Mouse (Mus musculus) heart, postnatal 0 days (tissue): ENCODE measurements around the gene Zfp12. TPM values are rescaled to one million over a fixed set of nuclear protein-coding genes. Genes with fewer than 3 reads are reported as not detected.

Source experiments
- ATAC-seq: fragments of 200-750 bp; cut with Nextera tagmentation; 2 replicates; pipeline ENCODE4 v1.8.0; 2017; ENCODE audit warnings: low read depth, moderate number of reproducible peaks, moderate library complexity; ENCODE audit not compliant: insufficient read depth
- DNase-seq: peaks from one replicate; pipeline ENCODE4 v3.0.0-alpha.2; 2016; ENCODE audit warnings: low spot score
- H3K27ac ChIP-seq: fragments of 300-500 bp; sonication (generic); 2 replicates; pipeline ENCODE4 v1.5.1; 2014; ENCODE audit warnings: low read depth, mild to moderate bottlenecking
- H3K27me3 ChIP-seq: fragments of 300-500 bp; sonication (generic); 2 replicates; pipeline ENCODE4 v1.6.1; 2014; ENCODE audit warnings: low read length, mixed read lengths; ENCODE audit not compliant: control insufficient read depth, insufficient read depth
- H3K36me3 ChIP-seq: fragments of 300-500 bp; sonication (generic); replicated peaks from 2 replicates; pipeline ENCODE4 v1.6.1; 2014; ENCODE audit warnings: low read length, mixed read lengths; ENCODE audit not compliant: control insufficient read depth, insufficient read depth
- H3K4me1 ChIP-seq: fragments of 300-500 bp; sonication (generic); 2 replicates; pipeline ENCODE4 v1.6.1; 2014; ENCODE audit warnings: antibody characterized with exemption; ENCODE audit not compliant: control insufficient read depth, insufficient read depth
- H3K4me2 ChIP-seq: fragments of 300-500 bp; sonication (generic); 2 replicates; pipeline ENCODE4 v1.6.1; 2014; ENCODE audit warnings: low read depth, mild to moderate bottlenecking, low read length, moderate library complexity
- H3K4me3 ChIP-seq: fragments of 300-500 bp; sonication (generic); 2 replicates; pipeline ENCODE4 v1.5.1; 2014; ENCODE audit warnings: low read depth, low read length
- H3K9ac ChIP-seq: fragments of 300-500 bp; sonication (generic); replicated peaks from 2 replicates; pipeline ENCODE4 v1.6.1; 2014; ENCODE audit warnings: low read depth, low read length, mixed read lengths
- H3K9me3 ChIP-seq: fragments of 300-500 bp; sonication (generic); replicated peaks from 2 replicates; pipeline ENCODE4 v1.6.1; 2016; ENCODE audit warnings: low read length; ENCODE audit not compliant: control insufficient read depth
- CTCF ChIP-seq: IDR thresholded peaks from 2 replicates; pipeline ENCODE4 v1.5.1; 2016; ENCODE audit warnings: antibody characterized with exemption, control low read depth, low read depth
- EP300 ChIP-seq: IDR thresholded peaks from 2 replicates; pipeline ENCODE4 v1.6.1; 2016; ENCODE audit warnings: antibody characterized with exemption, low read depth
- WGBS: fragments of 180-500 bp; shearing (Covaris S2); extraction: QIAGEN DNeasy Blood & Tissue Kit; methylation state at CpG from one replicate; pipeline ENCODE4 v1.1.7; 2014; 5-methylcytosine and 5-hydroxymethylcytosine counted together
- polyA plus RNA-seq: library from polyadenylated mRNA; unstranded; fragments of >200 nt; fragmentation: Nextera tagmentation; extraction: Ambion mirVana; gene quantifications from 2 replicates; pipeline ENCODE4 v1.2.1, GENCODE M21; 2015
- total RNA-seq: library from RNA; depleted of rRNA; stranded (reverse); fragments of >200 nt; gene quantifications from 2 replicates; pipeline ENCODE4 v1.2.3, GENCODE M21; 2014; ENCODE audit warnings: low replicate concordance

Gene Zfp12
- total and polyA plus RNA-seq, 2 experiments from 2014 or later, result 3.6 to 7.8 TPM

DNA sequence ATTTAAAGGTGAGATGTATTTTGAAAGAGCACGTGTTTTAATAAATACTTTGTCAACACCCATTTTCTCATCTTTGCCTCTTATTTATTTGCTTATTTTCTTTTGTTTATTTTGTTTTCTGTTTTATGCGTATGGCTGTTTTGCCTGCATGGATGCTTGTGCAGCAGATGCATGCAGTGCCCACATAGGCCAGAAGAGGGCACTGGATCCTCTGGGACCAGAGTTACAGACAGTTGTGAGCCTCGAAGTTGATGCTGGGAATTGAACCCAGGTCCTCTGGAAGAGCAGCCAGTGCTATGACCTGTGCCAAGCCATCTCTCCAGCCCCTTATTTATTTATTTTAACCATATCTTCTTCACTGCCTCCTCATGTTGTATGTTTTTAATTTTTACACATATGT, 29.9 kb upstream of the Zfp12 start:
- Histone ChIP-seq H3K9ac (no peak overlapping the region), H3K27me3 (no peaks in the 10 kb centered on the region), H3K36me3 (no peaks in the 10 kb centered on the region), H3K4me3 (no peak overlapping the region), H3K4me1 (no peaks in the 10 kb centered on the region), H3K27ac (no peak overlapping the region), H3K4me2 (no peak overlapping the region), H3K9me3 (no peaks in the 10 kb centered on the region)
- WGBS, result 60% methylated on average over 3 of the region's 3 CpGs
- DNase-seq (no peak), ATAC-seq (no peak)
- no peak for TF ChIP-seq EP300
- no peak for TF ChIP-seq CTCF

- H3K27ac ChIP-seq, result no peak overlapping the region
- no peak for ATAC-seq
- DNase-seq, result no peak
- H3K9ac ChIP-seq, result no peak overlapping the region
- H3K4me2 ChIP-seq, result no peak overlapping the region
- TF ChIP-seq EP300 (no peak), CTCF (no peak)
- H3K27me3 ChIP-seq, result no peaks in the 10 kb centered on the region
- no peak overlapping the region for H3K4me3 ChIP-seq
- 83% methylated on average over 2 of the region's 2 CpGs for WGBS
- H3K36me3 ChIP-seq, result no peaks in the 10 kb centered on the region
- H3K9me3 ChIP-seq, result no peaks in the 10 kb centered on the region
- no peaks in the 10 kb centered on the region for H3K4me1 ChIP-seq
Observed at GRCm38 (mm10) chr5:143213832-143214231, 21.1 kb upstream of the Zfp12 start.

DNA sequence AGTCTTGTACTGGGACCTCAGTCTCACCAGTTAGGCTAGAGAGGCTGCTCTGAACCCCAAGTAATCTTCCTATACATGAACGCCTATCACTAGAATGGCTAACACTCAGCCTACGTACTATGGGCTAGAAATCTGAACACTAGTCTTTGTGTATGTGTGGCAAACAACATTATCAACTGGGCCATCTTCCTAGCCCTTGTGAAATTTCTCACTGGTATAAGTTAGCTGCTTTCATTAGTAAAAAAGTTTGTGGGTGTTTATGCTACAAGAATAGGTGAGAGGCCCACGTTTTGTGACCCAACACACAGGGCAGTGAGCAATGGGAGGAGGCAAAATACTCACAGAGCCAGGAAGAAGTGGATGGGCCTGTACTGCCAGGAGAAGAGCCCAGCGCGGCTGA, 14.0 kb upstream of the Zfp12 start:
- ATAC-seq (no peak), DNase-seq (no peak)
- no peaks in the 10 kb centered on the region for H3K4me1 ChIP-seq
- H3K27ac ChIP-seq, result no peak overlapping the region
- H3K4me2 ChIP-seq, result no peak overlapping the region
- 65% methylated on average over 5 of the region's 5 CpGs for WGBS
- no peak overlapping the region for H3K9ac ChIP-seq
- H3K36me3 ChIP-seq, result no peaks in the 10 kb centered on the region
- H3K9me3 ChIP-seq, result no peaks in the 10 kb centered on the region
- no peaks in the 10 kb centered on the region for H3K27me3 ChIP-seq
- H3K4me3 ChIP-seq, result no peak overlapping the region
- TF ChIP-seq CTCF (no peak), EP300 (no peak)

DNA sequence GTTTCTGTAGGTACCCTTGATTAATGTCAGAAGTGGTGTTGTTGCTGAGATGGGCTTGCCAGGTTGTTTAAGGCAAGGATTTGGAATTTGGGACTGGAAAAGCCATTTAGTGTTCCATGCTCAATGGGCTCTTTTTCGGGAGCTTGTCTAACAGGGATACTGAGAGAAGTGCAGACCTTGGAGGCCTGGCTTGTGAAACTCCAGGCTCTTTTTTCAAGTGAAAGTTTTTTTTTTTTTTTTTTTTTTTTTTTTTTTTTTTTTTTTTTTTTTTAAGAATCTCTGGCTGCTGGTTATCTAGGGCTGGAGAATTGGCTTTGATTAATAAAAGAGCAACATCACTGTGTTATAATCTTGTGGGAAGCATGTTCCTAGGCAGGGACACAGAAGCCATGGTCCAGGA, 12.7 kb upstream of the Zfp12 start:
- DNase-seq (no peak), ATAC-seq (no peak)
- no peak overlapping the region for H3K4me2 ChIP-seq
- H3K27me3 ChIP-seq, result no peaks in the 10 kb centered on the region
- H3K4me3 ChIP-seq, result no peak overlapping the region
- H3K27ac ChIP-seq, result no peak overlapping the region
- H3K9me3 ChIP-seq, result no peaks in the 10 kb centered on the region
- H3K4me1 ChIP-seq, result no peaks in the 10 kb centered on the region
- 56% methylated on average over 1 of the region's 1 CpGs for WGBS
- no peak overlapping the region for H3K9ac ChIP-seq
- no peaks in the 10 kb centered on the region for H3K36me3 ChIP-seq
- TF ChIP-seq CTCF, result no peak
- TF ChIP-seq EP300, result no peak

GRCm38 (mm10) chr5:143226790-143227189, 8.2 kb upstream of the Zfp12 start, which contains the start of gene Spdye4a:
Gene Spdye4a, minus strand, starts transcription at chr5:143226890.
- DNase-seq (no peak), ATAC-seq (no peak)
- H3K27ac ChIP-seq, result no peak within 1 kb of the TSS
- H3K36me3 ChIP-seq, result no peaks in the 10 kb centered on the region
- no peaks in the 10 kb centered on the region for H3K27me3 ChIP-seq
- H3K9ac ChIP-seq, result no peak within 1 kb of the TSS
- 74% methylated on average over 3 of the region's 3 CpGs for WGBS
- TF ChIP-seq CTCF, result no peak
- no peak for TF ChIP-seq EP300
- H3K4me3 ChIP-seq, result no peak within 1 kb of the TSS
- no peaks in the 10 kb centered on the region for H3K4me1 ChIP-seq
- peaks cover 5% of the 10 kb centered on the region; the same call in 1 of the 2 replicates for H3K9me3 ChIP-seq
- no peak within 1 kb of the TSS for H3K4me2 ChIP-seq

GRCm38 (mm10) chr5:143236036-143236435, 1.1 kb downstream of the Zfp12 start:
- peaks cover 8% of the 10 kb centered on the region for H3K4me1 ChIP-seq
- DNase-seq, result no peak
- 40% methylated on average over 9 of the region's 9 CpGs for WGBS
- no peaks in the 10 kb centered on the region for H3K27me3 ChIP-seq
- no peak overlapping the region; the same call in 1 of the 2 replicates for H3K27ac ChIP-seq
- H3K4me2 ChIP-seq, result peak overlapping the region; percentile 91
- H3K9ac ChIP-seq, result peak overlapping the region; percentile 86; the same call in 1 of the 2 replicates
- ATAC-seq, result no peak
- TF ChIP-seq CTCF, result no peak
- peaks cover 40% of the 10 kb centered on the region for H3K36me3 ChIP-seq
- peak overlapping the region; percentile 95 for H3K4me3 ChIP-seq
- H3K9me3 ChIP-seq, result no peaks in the 10 kb centered on the region
